Mouse (Mus musculus) midbrain, embryonic 12.5 days (tissue): ENCODE data around the gene 9930021J03Rik. TPM values are rescaled to one million over a fixed set of nuclear protein-coding genes. Genes with fewer than 3 reads are reported as not detected.

Source experiments
- ATAC-seq: fragments of 200-750 bp; cut with Nextera tagmentation; 2 replicates; pipeline ENCODE4 v1.8.0; 2017; ENCODE audit warnings: low read depth, moderate TSS enrichment, moderate library complexity; ENCODE audit not compliant: low FRiP score
- H3K27ac ChIP-seq: fragments of 300-500 bp; sonication (generic); replicated peaks from 2 replicates; pipeline ENCODE4 v1.5.1; 2016; ENCODE audit warnings: mild to moderate bottlenecking
- H3K27me3 ChIP-seq: fragments of 300-500 bp; sonication (generic); 2 replicates; pipeline ENCODE4 v1.6.1; 2016; ENCODE audit warnings: mild to moderate bottlenecking
- H3K36me3 ChIP-seq: fragments of 300-500 bp; sonication (generic); 2 replicates; pipeline ENCODE4 v1.6.1; 2016
- H3K4me1 ChIP-seq: fragments of 300-500 bp; sonication (generic); 2 replicates; pipeline ENCODE4 v1.6.1; 2016
- H3K4me2 ChIP-seq: fragments of 300-500 bp; sonication (generic); replicated peaks from 2 replicates; pipeline ENCODE4 v1.6.1; 2016; ENCODE audit warnings: mild to moderate bottlenecking, moderate library complexity
- H3K4me3 ChIP-seq: fragments of 300-500 bp; sonication (generic); 2 replicates; pipeline ENCODE4 v1.5.1; 2016; ENCODE audit warnings: mild to moderate bottlenecking
- H3K9ac ChIP-seq: fragments of 300-500 bp; sonication (generic); replicated peaks from 2 replicates; pipeline ENCODE4 v1.6.1; 2016; ENCODE audit warnings: mild to moderate bottlenecking, moderate library complexity
- H3K9me3 ChIP-seq: fragments of 300-500 bp; sonication (generic); 2 replicates; pipeline ENCODE4 v1.6.1; 2016; ENCODE audit warnings: mild to moderate bottlenecking
- WGBS: fragments of 180-500 bp; shearing (Covaris S2); methylation state at CpG from one replicate; pipeline ENCODE4 v1.1.7; 2016; 5-methylcytosine and 5-hydroxymethylcytosine counted together
- polyA plus RNA-seq: library from polyadenylated mRNA; unstranded; fragments of >200 nt; fragmentation: Nextera tagmentation; extraction: Ambion mirVana; gene quantifications from 2 replicates; pipeline ENCODE4 v1.2.1, GENCODE M21; 2016

Gene 9930021J03Rik
- polyA plus RNA-seq, 1 experiment from 2014 or later = 8.1 TPM

DNA sequence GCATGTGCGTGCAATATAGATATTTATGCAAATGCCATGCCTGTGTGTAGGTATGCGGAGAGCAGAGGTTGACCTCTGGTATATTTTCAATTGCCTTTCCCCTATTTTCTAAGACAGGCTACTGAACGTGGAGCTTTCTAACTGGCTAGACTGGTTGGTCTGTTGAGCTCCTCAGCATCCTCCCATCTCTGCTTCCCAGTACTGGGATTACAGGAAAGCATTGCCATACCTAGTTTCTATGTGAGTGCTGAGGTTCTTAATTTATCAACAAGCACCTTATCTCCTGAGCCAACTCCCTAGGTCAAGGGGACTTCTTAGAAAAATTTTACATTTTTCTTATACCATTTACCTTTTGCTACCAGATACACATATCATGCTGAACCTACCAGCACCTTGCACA lies 8.4 kb downstream of the 9930021J03Rik start:
- Histone ChIP-seq H3K27me3 (no peaks in the 10 kb centered on the region), H3K27ac (no peak overlapping the region), H3K9ac (no peak overlapping the region), H3K4me1 (no peaks in the 10 kb centered on the region), H3K9me3 (no peaks in the 10 kb centered on the region), H3K4me3 (no peak overlapping the region), H3K4me2 (no peak overlapping the region), H3K36me3 (no peaks in the 10 kb centered on the region)
- 85% methylated on average over 3 of the region's 3 CpGs for WGBS
- no peak for ATAC-seq

DNA sequence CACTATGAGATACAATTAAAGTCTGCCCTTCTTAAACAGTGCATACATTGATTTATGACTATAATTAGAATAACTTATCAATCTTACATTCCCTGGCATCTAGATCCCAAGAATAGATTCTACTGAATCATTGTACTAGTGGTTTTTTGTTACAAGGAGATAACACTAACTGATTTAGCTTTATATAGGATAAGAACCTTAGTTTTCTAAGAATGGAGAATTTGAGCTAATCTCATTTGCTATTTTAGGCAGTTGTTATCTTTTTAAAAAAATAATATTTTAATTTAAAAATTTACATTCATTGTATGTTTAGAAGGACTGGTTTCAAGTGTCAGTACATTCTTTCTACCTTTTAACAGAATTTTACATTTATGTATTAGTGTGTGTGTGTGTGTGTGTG lies 17.8 kb downstream of the 9930021J03Rik start:
- no peak overlapping the region for H3K9ac ChIP-seq
- H3K27ac ChIP-seq = no peak overlapping the region
- H3K36me3 ChIP-seq = peaks cover 13% of the 10 kb centered on the region
- no peaks in the 10 kb centered on the region for H3K4me1 ChIP-seq
- H3K9me3 ChIP-seq = no peaks in the 10 kb centered on the region
- H3K4me3 ChIP-seq = no peak overlapping the region
- ATAC-seq = no peak
- no peaks in the 10 kb centered on the region for H3K27me3 ChIP-seq
- no peak overlapping the region for H3K4me2 ChIP-seq

- Histone ChIP-seq H3K4me1 (no peaks in the 10 kb centered on the region), H3K27me3 (no peaks in the 10 kb centered on the region), H3K4me3 (no peak overlapping the region), H3K27ac (no peak overlapping the region), H3K9ac (no peak overlapping the region), H3K36me3 (peaks cover 13% of the 10 kb centered on the region), H3K9me3 (no peaks in the 10 kb centered on the region), H3K4me2 (no peak overlapping the region)
- ATAC-seq = no peak
- WGBS = 98% methylated on average over 2 of the region's 2 CpGs
Observed at GRCm38 (mm10) chr19:29782914-29783313, 22.9 kb downstream of the 9930021J03Rik start.

- Histone ChIP-seq H3K9ac (no peak overlapping the region), H3K27me3 (no peaks in the 10 kb centered on the region), H3K4me3 (no peak overlapping the region), H3K27ac (no peak overlapping the region), H3K4me1 (no peaks in the 10 kb centered on the region), H3K4me2 (no peak overlapping the region), H3K9me3 (no peaks in the 10 kb centered on the region), H3K36me3 (0 out of 2 replicates have a peak, but pooled peaks cover 3% of the 10 kb centered on the region)
- no peak for ATAC-seq
- 87% methylated on average over 2 of the region's 2 CpGs for WGBS
Observed at GRCm38 (mm10) chr19:29753939-29754338, 51.9 kb downstream of the 9930021J03Rik start.

DNA sequence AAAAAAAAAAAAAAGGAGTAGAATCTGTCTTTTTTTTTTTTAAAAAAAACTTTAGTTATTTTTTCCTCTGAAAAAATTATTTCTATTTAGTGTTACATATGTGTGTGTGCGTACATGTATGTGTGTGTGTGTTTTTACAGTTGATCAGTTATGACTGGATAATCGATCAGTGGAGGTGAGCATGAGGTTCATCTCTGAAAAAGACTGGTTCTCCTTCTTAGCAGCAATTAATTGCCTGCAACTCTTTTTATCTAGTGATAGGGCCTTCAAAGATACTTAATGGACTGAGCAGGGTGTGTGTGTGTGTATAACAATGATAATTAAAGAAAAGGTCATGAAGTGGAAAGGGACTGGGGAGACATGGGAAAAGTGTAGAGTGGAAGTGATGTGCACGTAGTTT lies 54.8 kb downstream of the 9930021J03Rik start:
- H3K9ac ChIP-seq = no peak overlapping the region
- 96% methylated on average over 3 of the region's 3 CpGs for WGBS
- no peak overlapping the region for H3K27ac ChIP-seq
- H3K27me3 ChIP-seq = no peaks in the 10 kb centered on the region
- no peaks in the 10 kb centered on the region for H3K9me3 ChIP-seq
- no peak overlapping the region for H3K4me3 ChIP-seq
- H3K36me3 ChIP-seq = 0 out of 2 replicates have a peak, but pooled peaks cover 3% of the 10 kb centered on the region
- H3K4me2 ChIP-seq = no peak overlapping the region
- ATAC-seq = no peak
- H3K4me1 ChIP-seq = no peaks in the 10 kb centered on the region

- Histone ChIP-seq H3K27me3 (no peaks in the 10 kb centered on the region), H3K27ac (no peak overlapping the region), H3K4me2 (no peak overlapping the region), H3K36me3 (no peaks in the 10 kb centered on the region), H3K4me1 (no peaks in the 10 kb centered on the region), H3K9me3 (no peaks in the 10 kb centered on the region), H3K9ac (no peak overlapping the region), H3K4me3 (no peak overlapping the region)
- WGBS = 91% methylated on average over 5 of the region's 5 CpGs
- no peak for ATAC-seq
Observed at GRCm38 (mm10) chr19:29743531-29743930, 62.3 kb downstream of the 9930021J03Rik start.

- no peaks in the 10 kb centered on the region for H3K36me3 ChIP-seq
- H3K4me1 ChIP-seq = no peaks in the 10 kb centered on the region
- H3K9me3 ChIP-seq = no peaks in the 10 kb centered on the region
- H3K27ac ChIP-seq = no peak overlapping the region
- ATAC-seq = no peak
- H3K9ac ChIP-seq = no peak overlapping the region
- H3K27me3 ChIP-seq = no peaks in the 10 kb centered on the region
- 97% methylated on average over 1 of the region's 1 CpGs for WGBS
- no peak overlapping the region for H3K4me3 ChIP-seq
- no peak overlapping the region for H3K4me2 ChIP-seq
Observed at GRCm38 (mm10) chr19:29740661-29741060, 65.1 kb downstream of the 9930021J03Rik start.

DNA sequence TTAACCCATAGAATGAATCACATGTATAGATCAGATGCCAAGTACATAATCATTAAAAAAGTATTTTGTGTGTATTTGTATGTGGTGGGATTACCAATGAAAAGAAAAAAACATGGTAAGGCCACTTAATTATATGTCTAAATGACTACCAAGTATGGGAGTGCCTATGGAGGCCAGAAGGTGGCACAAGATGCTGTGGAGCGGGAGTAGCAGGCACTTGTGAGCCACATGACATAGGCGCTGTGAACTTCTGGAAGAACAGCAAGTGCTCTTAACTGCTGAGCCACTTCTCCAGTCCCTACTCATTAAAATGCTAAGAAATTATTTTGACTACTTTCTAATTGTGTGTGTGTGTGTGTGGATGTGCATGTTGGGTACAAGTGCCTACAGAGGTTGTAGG lies 66.2 kb downstream of the 9930021J03Rik start:
- ATAC-seq = no peak
- H3K4me2 ChIP-seq = no peak overlapping the region
- no peaks in the 10 kb centered on the region for H3K27me3 ChIP-seq
- 86% methylated on average over 2 of the region's 2 CpGs for WGBS
- H3K36me3 ChIP-seq = no peaks in the 10 kb centered on the region
- H3K4me3 ChIP-seq = no peak overlapping the region
- H3K9ac ChIP-seq = no peak overlapping the region
- no peak overlapping the region for H3K27ac ChIP-seq
- no peaks in the 10 kb centered on the region for H3K9me3 ChIP-seq
- H3K4me1 ChIP-seq = no peaks in the 10 kb centered on the region

DNA sequence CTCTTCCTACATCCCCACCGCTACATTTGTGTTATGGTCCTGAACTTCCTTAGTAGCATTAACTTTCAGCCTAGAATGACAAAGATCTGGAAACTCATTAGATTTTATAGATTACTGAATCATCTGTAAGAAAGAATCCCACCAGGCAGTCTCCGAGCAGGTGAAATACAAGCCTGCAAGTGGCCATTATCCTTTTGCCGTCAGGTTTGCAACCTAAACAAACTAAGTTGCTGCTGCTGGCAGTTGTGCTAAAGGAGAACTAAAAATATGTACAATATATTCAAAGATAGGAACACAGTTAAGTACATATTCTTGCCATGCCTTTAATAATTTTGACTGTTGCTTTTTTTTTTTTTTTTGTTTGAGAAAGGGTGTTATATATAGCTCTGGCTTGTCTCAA lies 70.4 kb downstream of the 9930021J03Rik start:
- no peak overlapping the region for H3K4me3 ChIP-seq
- H3K9me3 ChIP-seq = no peaks in the 10 kb centered on the region
- H3K36me3 ChIP-seq = no peaks in the 10 kb centered on the region
- H3K4me2 ChIP-seq = no peak overlapping the region
- no peak overlapping the region for H3K9ac ChIP-seq
- no peaks in the 10 kb centered on the region for H3K4me1 ChIP-seq
- 87% methylated on average over 3 of the region's 3 CpGs for WGBS
- no peak overlapping the region for H3K27ac ChIP-seq
- H3K27me3 ChIP-seq = no peaks in the 10 kb centered on the region
- ATAC-seq = no peak

DNA sequence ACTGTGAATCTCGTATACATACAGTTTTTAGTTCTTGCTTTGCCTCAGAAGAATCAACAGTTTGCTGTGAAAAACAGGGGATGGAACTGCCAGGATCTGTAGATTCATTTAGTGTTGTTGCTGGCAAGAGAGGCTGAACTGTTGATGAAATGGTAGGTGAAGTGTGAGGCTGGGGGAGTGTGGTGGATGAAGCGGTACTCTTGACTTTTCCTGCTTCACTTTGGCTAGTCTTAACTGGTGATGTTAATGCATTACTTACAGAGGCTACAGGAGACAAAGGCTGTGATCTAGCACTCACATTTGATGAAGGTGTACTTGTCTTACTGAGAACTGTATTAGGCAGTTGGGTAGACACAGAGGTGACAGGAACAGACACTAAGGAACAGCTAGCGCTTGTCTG lies 87.3 kb downstream of the 9930021J03Rik start:
- 97% methylated on average over 3 of the region's 3 CpGs for WGBS
- H3K4me3 ChIP-seq = no peak overlapping the region
- H3K27ac ChIP-seq = no peak overlapping the region
- H3K4me1 ChIP-seq = no peaks in the 10 kb centered on the region
- ATAC-seq = no peak
- H3K36me3 ChIP-seq = peaks cover 34% of the 10 kb centered on the region
- H3K4me2 ChIP-seq = no peak overlapping the region
- H3K9ac ChIP-seq = no peak overlapping the region
- no peaks in the 10 kb centered on the region for H3K27me3 ChIP-seq
- H3K9me3 ChIP-seq = no peaks in the 10 kb centered on the region

- H3K4me3 ChIP-seq = no peak overlapping the region
- no peaks in the 10 kb centered on the region for H3K4me1 ChIP-seq
- no peaks in the 10 kb centered on the region for H3K27me3 ChIP-seq
- no peaks in the 10 kb centered on the region for H3K9me3 ChIP-seq
- no peak for ATAC-seq
- 92% methylated on average over 3 of the region's 3 CpGs for WGBS
- H3K9ac ChIP-seq = no peak overlapping the region
- H3K36me3 ChIP-seq = peaks cover 34% of the 10 kb centered on the region
- no peak overlapping the region for H3K27ac ChIP-seq
- no peak overlapping the region for H3K4me2 ChIP-seq
Observed at GRCm38 (mm10) chr19:29717854-29718253, 87.9 kb downstream of the 9930021J03Rik start.

- Histone ChIP-seq H3K27ac (no peak overlapping the region), H3K4me2 (no peak overlapping the region), H3K36me3 (peaks cover 27% of the 10 kb centered on the region), H3K27me3 (no peaks in the 10 kb centered on the region), H3K4me1 (no peaks in the 10 kb centered on the region), H3K4me3 (no peak overlapping the region), H3K9ac (no peak overlapping the region), H3K9me3 (no peaks in the 10 kb centered on the region)
- no peak for ATAC-seq
- 95% methylated on average over 4 of the region's 4 CpGs for WGBS
Observed at GRCm38 (mm10) chr19:29713451-29713850, 92.3 kb downstream of the 9930021J03Rik start.

DNA sequence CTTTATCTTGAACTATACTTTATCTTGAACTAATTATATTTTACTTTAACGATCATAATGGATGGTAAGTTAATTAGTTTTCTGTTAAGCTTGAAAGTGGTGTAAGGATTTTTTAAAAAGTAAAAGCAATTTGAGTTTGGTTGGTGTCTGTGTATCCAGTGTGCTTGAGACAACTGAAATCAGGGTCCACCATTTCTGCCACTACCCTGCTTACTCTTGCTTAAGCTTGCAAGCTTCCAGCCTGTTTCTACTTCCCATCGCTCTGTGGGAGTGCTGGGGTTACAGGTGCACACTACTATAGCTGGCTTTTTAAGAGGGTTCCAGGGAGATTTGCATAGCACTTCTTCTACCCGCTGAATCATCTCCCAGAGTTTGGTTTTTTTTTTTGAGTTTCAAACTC lies 96.3 kb downstream of the 9930021J03Rik start:
- no peak for ATAC-seq
- no peaks in the 10 kb centered on the region for H3K27me3 ChIP-seq
- no peak overlapping the region for H3K4me2 ChIP-seq
- 80% methylated on average over 3 of the region's 3 CpGs for WGBS
- H3K9me3 ChIP-seq = no peaks in the 10 kb centered on the region
- H3K4me1 ChIP-seq = no peaks in the 10 kb centered on the region
- H3K27ac ChIP-seq = no peak overlapping the region
- H3K36me3 ChIP-seq = no peaks in the 10 kb centered on the region
- H3K9ac ChIP-seq = no peak overlapping the region
- no peak overlapping the region for H3K4me3 ChIP-seq
